Mouse (Mus musculus) neural tube, embryonic 12.5 days (tissue): Measurements from ENCODE around the gene Snrpb. TPM values are rescaled to one million over a fixed set of nuclear protein-coding genes. Genes with fewer than 3 reads are reported as not detected.

Experiments used
- ATAC-seq: fragments of 200-750 bp; cut with Nextera tagmentation; 2 replicates; pipeline ENCODE4 v1.8.0; 2017; ENCODE audit warnings: low read depth, mild to moderate bottlenecking, moderate TSS enrichment, moderate library complexity; ENCODE audit not compliant: low FRiP score
- H3K27ac ChIP-seq: fragments of 300-500 bp; sonication (generic); 2 replicates; pipeline ENCODE4 v1.5.1; 2016
- H3K27me3 ChIP-seq: fragments of 300-500 bp; sonication (generic); replicated peaks from 2 replicates; pipeline ENCODE4 v1.6.1; 2016; ENCODE audit warnings: mild to moderate bottlenecking
- H3K36me3 ChIP-seq: fragments of 300-500 bp; sonication (generic); 2 replicates; pipeline ENCODE4 v1.6.1; 2016; ENCODE audit warnings: mild to moderate bottlenecking
- H3K4me1 ChIP-seq: fragments of 300-500 bp; sonication (generic); 2 replicates; pipeline ENCODE4 v1.6.1; 2016
- H3K4me2 ChIP-seq: fragments of 300-500 bp; sonication (generic); replicated peaks from 2 replicates; pipeline ENCODE4 v1.6.1; 2016; ENCODE audit warnings: mild to moderate bottlenecking
- H3K4me3 ChIP-seq: fragments of 300-500 bp; sonication (generic); 2 replicates; pipeline ENCODE4 v1.5.1; 2016
- H3K9ac ChIP-seq: fragments of 300-500 bp; sonication (generic); 2 replicates; pipeline ENCODE4 v1.6.1; 2016; ENCODE audit warnings: mild to moderate bottlenecking
- H3K9me3 ChIP-seq: fragments of 300-500 bp; sonication (generic); 2 replicates; pipeline ENCODE4 v1.6.1; 2016; ENCODE audit warnings: mild to moderate bottlenecking
- WGBS: fragments of 180-500 bp; shearing (Covaris S2); methylation state at CpG from one replicate; pipeline ENCODE4 v1.1.7; 2016; 5-methylcytosine and 5-hydroxymethylcytosine counted together
- polyA plus RNA-seq: library from polyadenylated mRNA; unstranded; fragments of >200 nt; fragmentation: Nextera tagmentation; extraction: Ambion mirVana; gene quantifications from 2 replicates; pipeline ENCODE4 v1.2.1, GENCODE M21; 2016

Snrpb gene
- polyA plus RNA-seq, 1 experiment from 2014 or later: 516 TPM

GRCm38 (mm10) chr2:130167861-130168260 is 11.3 kb downstream of the Snrpb start:
- no peak overlapping the region for H3K9ac ChIP-seq
- H3K36me3 ChIP-seq: peaks cover 45% of the 10 kb centered on the region
- no peak for ATAC-seq
- no peaks in the 10 kb centered on the region for H3K9me3 ChIP-seq
- WGBS: 59% methylated on average over 3 of the region's 3 CpGs
- H3K27ac ChIP-seq: no peak overlapping the region
- H3K4me3 ChIP-seq: no peak overlapping the region
- no peaks in the 10 kb centered on the region for H3K27me3 ChIP-seq
- no peak overlapping the region for H3K4me2 ChIP-seq
- H3K4me1 ChIP-seq: no peaks in the 10 kb centered on the region

GRCm38 (mm10) chr2:130166311-130167214 is 12.6 kb downstream of the Snrpb start:
- no peaks in the 10 kb centered on the region for H3K27me3 ChIP-seq
- H3K9me3 ChIP-seq: no peaks in the 10 kb centered on the region
- H3K27ac ChIP-seq: no peak overlapping the region
- no peak overlapping the region for H3K4me3 ChIP-seq
- H3K4me2 ChIP-seq: no peak overlapping the region
- 0 out of 2 replicates have a peak, but pooled peaks have one; percentile 41 for ATAC-seq
- WGBS: 61% methylated on average over 9 of the region's 9 CpGs
- H3K9ac ChIP-seq: no peak overlapping the region
- H3K4me1 ChIP-seq: no peaks in the 10 kb centered on the region
- H3K36me3 ChIP-seq: peaks cover 32% of the 10 kb centered on the region

- H3K4me3 ChIP-seq: no peak overlapping the region
- H3K27me3 ChIP-seq: no peaks in the 10 kb centered on the region
- no peak overlapping the region for H3K4me2 ChIP-seq
- ATAC-seq: no peak
- no peak overlapping the region for H3K9ac ChIP-seq
- 86% methylated on average over 5 of the region's 5 CpGs for WGBS
- H3K36me3 ChIP-seq: 0 out of 2 replicates have a peak, but pooled peaks cover 4% of the 10 kb centered on the region
- H3K9me3 ChIP-seq: no peaks in the 10 kb centered on the region
- 0 out of 2 replicates have a peak, but pooled peaks cover 3% of the 10 kb centered on the region for H3K4me1 ChIP-seq
- no peak overlapping the region for H3K27ac ChIP-seq
These were observed 16.5 kb downstream of the Snrpb start for GRCm38 (mm10) chr2:130162701-130163100.

- Histone ChIP-seq H3K9ac (no peak overlapping the region), H3K27me3 (no peaks in the 10 kb centered on the region), H3K27ac (no peak overlapping the region), H3K4me2 (no peak overlapping the region), H3K4me1 (0 out of 2 replicates have a peak, but pooled peaks cover 3% of the 10 kb centered on the region), H3K9me3 (no peaks in the 10 kb centered on the region), H3K4me3 (no peak overlapping the region), H3K36me3 (no peaks in the 10 kb centered on the region)
- WGBS: 58% methylated on average over 4 of the region's 4 CpGs
- ATAC-seq: no peak
These were observed 21.1 kb downstream of the Snrpb start for GRCm38 (mm10) chr2:130158088-130158437.

- WGBS: 58% methylated on average over 14 of the region's 14 CpGs
- Histone ChIP-seq H3K9me3 (no peaks in the 10 kb centered on the region), H3K4me3 (no peak overlapping the region), H3K27me3 (no peaks in the 10 kb centered on the region), H3K4me1 (0 out of 2 replicates have a peak, but pooled peaks cover 3% of the 10 kb centered on the region), H3K9ac (no peak overlapping the region), H3K36me3 (no peaks in the 10 kb centered on the region), H3K27ac (no peak overlapping the region), H3K4me2 (no peak overlapping the region)
- ATAC-seq: no peak
These were observed 21.7 kb downstream of the Snrpb start for GRCm38 (mm10) chr2:130157231-130158087.

GRCm38 (mm10) chr2:130155851-130156250 is 23.4 kb downstream of the Snrpb start:
- Histone ChIP-seq H3K27me3 (no peaks in the 10 kb centered on the region), H3K4me3 (no peak overlapping the region), H3K9ac (no peak overlapping the region), H3K27ac (no peak overlapping the region), H3K36me3 (no peaks in the 10 kb centered on the region), H3K9me3 (no peaks in the 10 kb centered on the region), H3K4me2 (no peak overlapping the region), H3K4me1 (0 out of 2 replicates have a peak, but pooled peaks cover 3% of the 10 kb centered on the region)
- ATAC-seq: no peak

GRCm38 (mm10) chr2:130155171-130155570 is 24.0 kb downstream of the Snrpb start:
- Histone ChIP-seq H3K36me3 (no peaks in the 10 kb centered on the region), H3K9ac (no peak overlapping the region), H3K27ac (no peak overlapping the region), H3K4me1 (0 out of 2 replicates have a peak, but pooled peaks cover 3% of the 10 kb centered on the region), H3K4me2 (no peak overlapping the region), H3K4me3 (no peak overlapping the region), H3K9me3 (no peaks in the 10 kb centered on the region), H3K27me3 (no peaks in the 10 kb centered on the region)
- WGBS: 85% methylated on average over 3 of the region's 3 CpGs
- no peak for ATAC-seq

- H3K4me3 ChIP-seq: no peak overlapping the region
- no peak overlapping the region for H3K9ac ChIP-seq
- no peak overlapping the region for H3K4me2 ChIP-seq
- 74% methylated on average over 5 of the region's 5 CpGs for WGBS
- H3K27me3 ChIP-seq: no peaks in the 10 kb centered on the region
- no peak overlapping the region for H3K27ac ChIP-seq
- H3K4me1 ChIP-seq: no peaks in the 10 kb centered on the region
- no peaks in the 10 kb centered on the region for H3K36me3 ChIP-seq
- no peaks in the 10 kb centered on the region for H3K9me3 ChIP-seq
- ATAC-seq: no peak
These were observed 33.0 kb downstream of the Snrpb start for GRCm38 (mm10) chr2:130146089-130146668.

GRCm38 (mm10) chr2:130144703-130145324 is 34.4 kb downstream of the Snrpb start:
- no peaks in the 10 kb centered on the region for H3K36me3 ChIP-seq
- ATAC-seq: no peak

GRCm38 (mm10) chr2:130143011-130143410 is 36.2 kb downstream of the Snrpb start:
- ATAC-seq: no peak
- no peak overlapping the region for H3K9ac ChIP-seq
- no peaks in the 10 kb centered on the region for H3K36me3 ChIP-seq
- H3K4me3 ChIP-seq: no peak overlapping the region
- 89% methylated on average over 8 of the region's 8 CpGs for WGBS
- no peaks in the 10 kb centered on the region for H3K4me1 ChIP-seq
- no peaks in the 10 kb centered on the region for H3K9me3 ChIP-seq
- no peak overlapping the region for H3K4me2 ChIP-seq
- no peak overlapping the region for H3K27ac ChIP-seq
- H3K27me3 ChIP-seq: no peaks in the 10 kb centered on the region

More at GRCm38 (mm10) chr2:130144703-130145324, 34.4 kb downstream of the Snrpb start:
- no peak overlapping the region for H3K9ac ChIP-seq
- 88% methylated on average over 23 of the region's 23 CpGs for WGBS
- H3K27ac ChIP-seq: no peak overlapping the region
- H3K4me1 ChIP-seq: no peaks in the 10 kb centered on the region
- H3K4me3 ChIP-seq: no peak overlapping the region
- no peaks in the 10 kb centered on the region for H3K27me3 ChIP-seq
- no peaks in the 10 kb centered on the region for H3K9me3 ChIP-seq
- H3K4me2 ChIP-seq: no peak overlapping the region

- Histone ChIP-seq H3K27ac (no peak overlapping the region), H3K4me3 (no peak overlapping the region), H3K9ac (no peak overlapping the region), H3K9me3 (no peaks in the 10 kb centered on the region), H3K27me3 (no peaks in the 10 kb centered on the region), H3K4me2 (no peak overlapping the region), H3K36me3 (no peaks in the 10 kb centered on the region), H3K4me1 (peaks cover 8% of the 10 kb centered on the region; the same call in 1 of the 2 replicates)
- no peak for ATAC-seq
- WGBS: 83% methylated on average over 1 of the region's 1 CpGs
These were observed 49.5 kb downstream of the Snrpb start for GRCm38 (mm10) chr2:130129687-130130086.
